Mouse (Mus musculus): ENCODE data around the gene Hes7. TPM values are rescaled to one million over a fixed set of nuclear protein-coding genes. Genes with fewer than 3 reads are reported as not detected.

The Hes7 gene
- polyA plus RNA-seq, 1 experiment from 2014 or later = 0.65 TPM

Other genes starting within 250 kb of the Hes7 start
- 53.2 and 57.8 TPM in 2 replicates for gene Ndel1, start 248.5 kb upstream of the Hes7 start, polyA plus RNA-seq (2014; fragmentation: Nextera tagmentation; extraction: Ambion mirVana)
- not detected in 2 replicates for gene Rnf222, start 231.9 kb upstream of the Hes7 start, polyA plus RNA-seq (2014; fragmentation: Nextera tagmentation; extraction: Ambion mirVana)
- 1,145 and 1,149 TPM in 2 replicates for gene Rpl26, start 218.8 kb upstream of the Hes7 start, polyA plus RNA-seq (2014; fragmentation: Nextera tagmentation; extraction: Ambion mirVana)
- gene Odf4, start 193.3 kb upstream of the Hes7 start, polyA plus RNA-seq (2014; fragmentation: Nextera tagmentation; extraction: Ambion mirVana) = not detected in 2 replicates
- 6.7 and 7.7 TPM in 2 replicates for gene Arhgef15, start 162.9 kb upstream of the Hes7 start, polyA plus RNA-seq (2014; fragmentation: Nextera tagmentation; extraction: Ambion mirVana)
- gene Slc25a35, start 152.3 kb upstream of the Hes7 start, polyA plus RNA-seq (2014; fragmentation: Nextera tagmentation; extraction: Ambion mirVana) = 2.6 and 3.0 TPM in 2 replicates
- gene Rangrf, start 145.2 kb upstream of the Hes7 start, polyA plus RNA-seq (2014; fragmentation: Nextera tagmentation; extraction: Ambion mirVana) = 82.6 and 84.4 TPM in 2 replicates
- 43.6 and 48.8 TPM in 2 replicates for gene Pfas, start 111.9 kb upstream of the Hes7 start, polyA plus RNA-seq (2014; fragmentation: Nextera tagmentation; extraction: Ambion mirVana)
- 80.4 and 83.1 TPM in 2 replicates for gene Ctc1, start 104.5 kb upstream of the Hes7 start, polyA plus RNA-seq (2014; fragmentation: Nextera tagmentation; extraction: Ambion mirVana)
- 171 and 178 TPM in 2 replicates for gene Aurkb, start 74.8 kb upstream of the Hes7 start, polyA plus RNA-seq (2014; fragmentation: Nextera tagmentation; extraction: Ambion mirVana)
- 6.2 and 7.0 TPM in 2 replicates for gene Borcs6, start 60.7 kb upstream of the Hes7 start, polyA plus RNA-seq (2014; fragmentation: Nextera tagmentation; extraction: Ambion mirVana)
- gene Tmem107, start 49.6 kb upstream of the Hes7 start, polyA plus RNA-seq (2014; fragmentation: Nextera tagmentation; extraction: Ambion mirVana) = 34.6 and 36.7 TPM in 2 replicates
- gene Vamp2, start 31.9 kb upstream of the Hes7 start, polyA plus RNA-seq (2014; fragmentation: Nextera tagmentation; extraction: Ambion mirVana) = 64.2 and 73.3 TPM in 2 replicates
- gene Per1, start 25.2 kb upstream of the Hes7 start, polyA plus RNA-seq (2014; fragmentation: Nextera tagmentation; extraction: Ambion mirVana) = 8.0 and 9.1 TPM in 2 replicates
- gene 9130213A22Rik, start 2.2 kb downstream of the Hes7 start, polyA plus RNA-seq (2014; fragmentation: Nextera tagmentation; extraction: Ambion mirVana) = 0.19 TPM in 1 of 2 replicates, not detected in the other
- gene Aloxe3, start 5.5 kb downstream of the Hes7 start, polyA plus RNA-seq (2014; fragmentation: Nextera tagmentation; extraction: Ambion mirVana) = 0.17 and 0.25 TPM in 2 replicates
- gene Alox12b, start 36.6 kb downstream of the Hes7 start, polyA plus RNA-seq (2014; fragmentation: Nextera tagmentation; extraction: Ambion mirVana) = 0.05 TPM in 1 of 2 replicates, not detected in the other
- gene Alox8, start 77.4 kb downstream of the Hes7 start, polyA plus RNA-seq (2014; fragmentation: Nextera tagmentation; extraction: Ambion mirVana) = 0.07 TPM in 1 of 2 replicates, not detected in the other
- gene Gucy2e, start 116.6 kb downstream of the Hes7 start, polyA plus RNA-seq (2014; fragmentation: Nextera tagmentation; extraction: Ambion mirVana) = not detected in 2 replicates
- gene Cntrob, start 203.4 kb downstream of the Hes7 start, polyA plus RNA-seq (2014; fragmentation: Nextera tagmentation; extraction: Ambion mirVana) = 23.4 and 24.5 TPM in 2 replicates
- gene Trappc1, start 203.6 kb downstream of the Hes7 start, polyA plus RNA-seq (2014; fragmentation: Nextera tagmentation; extraction: Ambion mirVana) = 149 and 161 TPM in 2 replicates
- 2.2 TPM in 2 replicates for gene Kcnab3, start 205.9 kb downstream of the Hes7 start, polyA plus RNA-seq (2014; fragmentation: Nextera tagmentation; extraction: Ambion mirVana)
- 25.0 and 28.5 TPM in 2 replicates for gene Rnf227, start 220.1 kb downstream of the Hes7 start, polyA plus RNA-seq (2014; fragmentation: Nextera tagmentation; extraction: Ambion mirVana)
- gene Chd3, start 249.0 kb downstream of the Hes7 start, polyA plus RNA-seq (2014; fragmentation: Nextera tagmentation; extraction: Ambion mirVana) = 58.6 and 68.0 TPM in 2 replicates

All from limb, embryonic 11.5 days (tissue).